Mouse (Mus musculus) cortical plate, adult 2 months (tissue): Measurements from ENCODE around the gene Rsl24d1.

Experiments used
- CTCF ChIP-seq: fragments of 200-500 bp; IDR thresholded peaks from 2 replicates; pipeline ENCODE4 v1.5.1; 2011; ENCODE audit warnings: mild to moderate bottlenecking, control low read depth, low read length; ENCODE audit not compliant: insufficient read depth; ENCODE audit errors: extremely low read depth
- POLR2A ChIP-seq: fragments of 200-500 bp; IDR thresholded peaks from 2 replicates; pipeline ENCODE4 v1.6.1; 2011; ENCODE audit warnings: mild to moderate bottlenecking, low read length, control low read depth; ENCODE audit not compliant: insufficient read depth; ENCODE audit errors: extremely low read depth

- peak; percentile 27; the same call in 1 of the 2 replicates for TF ChIP-seq CTCF
- TF ChIP-seq POLR2A = no peak
These were observed 41.1 kb downstream of the Rsl24d1 start for GRCm38 (mm10) chr9:73154347-73154746.
